Mouse (Mus musculus): ENCODE data around the gene Aqp2.

Gene Aqp2

DNA sequence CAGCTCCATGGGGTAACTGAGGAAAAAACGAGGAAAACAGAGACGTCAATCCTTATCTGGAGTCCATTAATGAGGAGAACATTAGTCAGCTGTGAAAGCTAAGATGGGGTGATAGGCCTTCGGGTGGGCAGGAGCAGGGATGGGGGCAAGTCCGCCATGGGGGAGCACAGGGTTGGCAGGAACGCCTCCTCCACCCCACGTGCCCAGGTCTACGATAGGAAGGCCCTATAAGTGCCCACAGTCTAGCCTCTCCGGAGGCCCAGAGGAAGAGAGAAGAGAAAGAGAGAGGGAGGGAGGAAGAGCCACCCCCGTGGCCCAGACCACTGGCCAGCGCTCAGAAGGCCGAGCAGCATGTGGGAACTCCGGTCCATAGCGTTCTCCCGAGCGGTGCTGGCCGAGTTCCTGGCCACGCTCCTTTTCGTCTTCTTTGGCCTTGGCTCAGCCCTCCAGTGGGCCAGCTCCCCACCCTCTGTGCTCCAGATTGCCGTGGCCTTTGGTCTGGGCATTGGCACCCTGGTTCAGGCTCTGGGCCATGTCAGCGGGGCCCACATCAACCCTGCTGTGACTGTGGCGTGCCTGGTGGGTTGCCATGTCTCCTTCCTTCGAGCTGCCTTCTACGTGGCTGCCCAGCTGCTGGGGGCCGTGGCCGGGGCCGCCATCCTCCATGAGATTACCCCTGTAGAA lies at the start of gene Aqp2:
Gene Aqp2 (plus strand): TSS at position 254 of the 684 bp plus-strand sequence.
- DNase-seq (ENCODE audit: low spot score), result no peak

DNA sequence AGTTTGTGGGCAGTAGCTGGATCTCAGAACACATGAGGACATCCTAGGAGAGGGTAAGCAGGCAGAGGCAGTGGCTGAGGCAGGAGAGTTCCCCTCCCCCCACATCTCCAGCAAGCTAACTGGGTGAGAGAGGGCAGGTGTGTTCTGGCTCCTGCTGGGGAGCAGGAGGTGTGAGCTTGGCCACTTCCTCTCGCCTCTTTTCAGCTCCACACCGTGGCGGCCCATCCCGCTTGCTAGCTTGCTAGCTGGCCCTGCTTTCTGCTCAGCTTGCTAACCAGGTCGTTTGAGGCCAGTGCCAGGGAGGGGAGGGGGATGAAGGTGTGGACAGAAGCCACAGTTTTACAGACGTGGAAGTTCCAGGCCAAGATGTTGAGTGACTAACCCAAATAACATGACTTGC lies 47.7 kb upstream of the Aqp2 start:
- no peak for DNase-seq (ENCODE audit: low spot score)

DNA sequence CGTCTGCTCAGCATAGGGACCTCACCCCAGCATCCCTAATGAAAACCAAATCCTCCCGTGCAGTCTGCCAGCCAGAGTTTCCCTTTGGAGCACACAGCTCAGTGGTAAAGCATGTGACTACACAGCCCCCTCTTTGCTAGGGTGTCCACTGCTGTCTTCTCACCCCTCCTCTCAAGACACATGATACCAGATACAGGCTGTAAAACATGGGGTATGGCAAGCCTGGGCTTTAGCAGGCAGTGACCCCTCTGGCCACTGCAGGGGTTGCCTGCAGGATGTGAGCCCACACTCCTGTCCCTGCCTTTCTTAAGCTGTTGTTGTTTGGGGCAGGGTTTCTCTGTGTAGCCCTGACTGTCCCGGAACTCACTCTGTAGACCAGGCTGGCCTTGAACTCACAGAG lies 46.8 kb upstream of the Aqp2 start:
- DNase-seq (ENCODE audit: low spot score), result no peak

DNA sequence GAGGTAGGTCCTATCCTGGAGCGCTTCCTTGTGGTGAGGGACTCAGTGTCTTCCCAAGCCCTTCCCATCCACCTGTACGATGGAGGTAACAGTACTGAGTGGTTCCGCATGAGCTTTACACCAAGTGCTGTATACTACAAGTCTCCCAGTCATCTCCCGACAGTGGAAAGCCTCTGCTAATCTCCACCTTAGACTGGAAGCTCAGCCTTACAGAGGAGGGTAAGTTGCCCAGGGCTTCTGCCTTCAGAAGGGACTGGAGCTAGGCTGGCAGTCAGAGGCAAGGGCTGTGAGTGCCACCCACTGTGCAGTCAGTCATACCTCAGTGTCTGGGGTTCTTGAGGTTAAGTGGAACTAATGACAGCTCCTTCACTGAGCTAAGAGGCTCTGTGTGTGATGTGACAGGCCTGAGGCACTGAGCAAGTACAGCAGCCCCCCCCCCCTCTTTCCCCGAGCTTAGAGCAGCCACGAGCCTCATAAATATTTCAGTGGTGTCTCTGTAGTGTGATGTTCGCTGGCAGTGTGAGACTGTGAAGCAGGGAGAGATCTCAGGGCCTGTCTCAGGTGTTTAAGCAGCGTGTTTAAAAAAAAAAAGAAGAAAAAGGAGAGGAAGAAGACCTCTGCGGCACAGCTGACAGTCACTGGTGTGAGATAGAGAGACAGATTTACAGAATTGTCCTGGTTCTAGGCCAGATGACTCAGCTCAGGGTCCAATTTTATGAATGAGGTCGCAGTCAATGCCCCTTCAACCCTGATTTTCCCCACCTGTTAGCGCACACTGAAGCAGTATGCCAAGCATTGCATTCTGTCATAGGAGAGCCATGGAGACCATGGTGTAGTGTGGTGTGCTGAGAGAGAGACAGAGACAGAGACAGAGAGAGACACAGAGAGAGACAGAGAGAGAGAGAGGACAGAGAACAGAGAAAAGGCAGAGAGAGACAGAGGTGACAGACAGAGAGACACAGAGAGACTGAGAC lies 41.7 kb upstream of the Aqp2 start:
- DNase-seq (ENCODE audit: low spot score), result no peak

DNA sequence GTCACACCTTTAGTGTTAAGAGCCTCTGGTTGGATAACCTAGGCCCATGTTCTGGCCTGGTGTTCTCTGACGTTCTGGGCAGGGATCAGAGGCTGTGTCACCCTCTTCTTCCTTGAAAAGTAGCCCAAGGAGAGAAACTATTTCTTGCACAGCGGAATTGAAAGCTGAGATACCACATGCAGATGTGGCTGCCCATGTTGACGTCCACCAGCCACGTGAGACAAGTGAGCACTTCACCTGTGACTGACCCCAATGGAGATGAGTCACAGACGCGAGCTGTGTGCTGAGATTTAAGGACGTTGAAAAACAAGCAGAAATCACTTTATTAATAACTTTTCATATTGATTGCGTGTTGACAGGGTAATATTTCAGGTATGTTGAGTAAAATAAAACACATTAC lies 39.0 kb upstream of the Aqp2 start:
- no peak for DNase-seq (ENCODE audit: low spot score)

DNA sequence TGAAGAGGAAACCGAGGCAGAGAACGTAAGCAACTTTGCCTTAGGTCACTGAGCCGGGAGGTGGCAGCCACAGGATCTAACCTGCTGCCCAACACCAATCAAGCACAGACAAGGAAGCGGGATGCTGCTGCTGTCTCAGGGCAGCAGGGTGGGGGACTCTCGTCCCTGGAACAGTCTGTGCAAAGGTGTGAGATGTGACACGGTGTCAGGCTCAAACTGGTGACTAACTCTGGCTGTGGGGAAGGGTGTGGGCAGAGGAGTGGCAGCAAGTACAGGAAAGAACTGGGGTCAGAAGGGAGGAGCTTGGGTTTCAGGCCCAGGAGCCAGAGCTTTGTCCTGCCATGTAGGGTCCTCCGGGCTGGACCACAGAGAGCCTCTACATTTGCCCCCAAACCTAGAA lies 34.8 kb upstream of the Aqp2 start:
- DNase-seq (ENCODE audit: low spot score), result no peak

DNA sequence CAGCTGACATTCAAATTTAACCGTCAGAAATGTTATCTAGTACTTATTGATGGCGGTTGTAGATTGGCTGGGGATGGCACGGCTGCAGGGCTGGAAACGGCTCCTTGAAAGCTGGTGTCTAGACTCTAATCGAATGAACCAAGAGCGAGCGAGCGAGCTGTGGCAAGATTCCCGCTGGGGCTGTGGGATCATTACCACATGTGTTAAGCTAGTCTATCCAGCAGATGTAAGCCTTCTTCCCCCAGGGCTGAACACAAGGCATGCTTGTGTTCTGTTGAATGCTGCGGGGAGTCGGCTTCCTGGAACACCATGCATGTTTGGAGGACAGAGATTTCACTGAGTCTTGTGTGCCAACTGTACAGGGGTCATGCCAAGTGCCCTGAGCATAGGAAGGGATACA lies 32.3 kb upstream of the Aqp2 start:
- peak; percentile 68 for DNase-seq (ENCODE audit: low spot score)

DNA sequence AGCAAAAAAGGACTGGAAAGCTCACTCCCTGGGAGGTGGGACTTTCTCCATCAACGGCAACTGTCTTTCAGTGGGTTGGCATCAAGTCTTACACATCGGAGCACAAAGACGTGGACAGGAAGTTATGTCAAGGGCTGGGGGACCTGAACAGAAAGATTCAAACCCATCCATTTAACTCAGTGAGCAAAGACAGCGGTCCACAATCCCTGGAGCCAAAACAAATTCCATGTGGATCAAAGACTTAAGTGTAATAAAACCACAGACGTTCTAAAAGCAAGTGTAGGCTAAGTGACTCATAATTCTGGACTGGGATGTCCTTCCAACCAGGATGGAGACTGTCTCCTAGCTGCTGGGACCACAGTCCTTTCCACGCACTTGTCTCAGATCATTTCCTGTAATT lies 31.1 kb upstream of the Aqp2 start:
- DNase-seq (ENCODE audit: low spot score), result no peak

DNA sequence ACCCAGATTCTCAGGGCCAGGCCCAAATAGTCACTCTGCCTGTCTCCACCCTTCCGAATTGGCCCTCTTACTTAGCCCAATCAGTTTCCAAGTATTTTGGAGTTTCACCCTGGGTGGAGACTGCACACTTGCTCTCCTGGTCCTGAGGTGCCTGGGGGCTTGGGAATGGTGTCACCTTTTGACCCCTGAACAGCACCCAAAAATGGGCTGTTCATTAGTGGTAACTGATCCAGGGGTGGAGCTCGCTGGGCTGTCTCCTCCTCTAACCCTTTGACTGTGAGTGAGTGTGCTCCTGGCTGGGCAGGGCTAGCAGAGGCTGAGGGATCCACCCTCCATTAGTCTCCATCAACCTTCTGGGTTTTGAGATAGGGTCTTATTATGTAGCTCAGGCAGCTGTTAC lies 29.0 kb upstream of the Aqp2 start:
- no peak for DNase-seq (ENCODE audit: low spot score)

DNA sequence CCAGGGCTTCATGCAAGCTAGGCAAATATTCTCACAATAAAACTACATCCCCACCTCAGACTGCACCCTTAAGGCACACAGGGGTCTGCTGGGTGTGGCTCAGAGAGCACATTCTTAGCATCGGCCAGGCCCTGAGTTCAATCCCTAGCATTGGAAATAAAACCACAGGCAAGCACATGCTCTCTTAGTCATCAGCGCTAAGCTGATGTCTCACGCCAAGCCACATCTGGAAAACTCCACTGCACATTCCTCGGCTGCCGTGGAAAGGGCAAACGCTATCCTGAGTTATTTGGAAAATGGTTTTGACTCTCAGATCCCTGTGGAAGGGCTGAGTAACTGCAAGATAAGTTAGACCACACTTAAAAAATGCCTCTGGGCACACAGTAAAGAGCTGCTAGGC lies 25.1 kb upstream of the Aqp2 start:
- DNase-seq (ENCODE audit: low spot score), result no peak

DNA sequence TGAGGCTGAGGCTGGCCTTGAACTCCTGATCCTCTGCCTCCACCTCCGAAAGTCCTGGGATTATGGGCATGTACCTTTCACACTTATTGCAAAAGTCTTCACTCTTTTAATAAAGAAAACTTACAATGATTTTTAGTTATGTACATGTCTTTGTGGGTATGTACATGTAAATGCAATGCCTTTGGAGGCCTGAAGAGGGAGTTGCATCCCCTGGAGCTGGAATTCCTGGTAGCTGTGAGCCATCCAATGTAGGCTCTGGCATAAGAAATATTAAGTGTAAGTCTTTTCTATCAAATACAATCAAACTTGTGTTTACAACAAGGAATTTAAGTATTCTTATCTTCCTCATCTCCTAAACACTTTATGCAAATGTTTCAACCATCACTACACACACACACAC lies 19.9 kb upstream of the Aqp2 start:
- no peak for DNase-seq (ENCODE audit: low spot score)

DNA sequence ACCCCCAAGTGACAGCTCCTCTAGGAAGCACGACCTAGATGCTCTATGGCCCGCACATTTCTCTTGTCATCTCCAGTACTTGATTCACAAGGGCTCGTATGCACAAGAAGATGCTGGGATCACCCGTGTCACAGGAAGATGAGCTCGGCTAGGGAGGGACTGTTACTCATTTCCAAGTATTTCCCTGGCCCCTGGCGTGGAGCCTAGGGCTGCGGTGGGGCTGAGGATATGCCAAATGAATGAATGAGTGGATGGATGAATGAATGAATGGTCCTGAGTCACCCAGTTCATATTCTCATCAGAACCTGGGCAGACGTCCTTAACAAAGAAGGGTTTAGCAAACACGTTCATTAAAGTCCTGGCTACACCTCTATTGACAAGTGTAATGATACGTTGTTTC lies 18.6 kb upstream of the Aqp2 start:
- no peak for DNase-seq (ENCODE audit: low spot score)

DNA sequence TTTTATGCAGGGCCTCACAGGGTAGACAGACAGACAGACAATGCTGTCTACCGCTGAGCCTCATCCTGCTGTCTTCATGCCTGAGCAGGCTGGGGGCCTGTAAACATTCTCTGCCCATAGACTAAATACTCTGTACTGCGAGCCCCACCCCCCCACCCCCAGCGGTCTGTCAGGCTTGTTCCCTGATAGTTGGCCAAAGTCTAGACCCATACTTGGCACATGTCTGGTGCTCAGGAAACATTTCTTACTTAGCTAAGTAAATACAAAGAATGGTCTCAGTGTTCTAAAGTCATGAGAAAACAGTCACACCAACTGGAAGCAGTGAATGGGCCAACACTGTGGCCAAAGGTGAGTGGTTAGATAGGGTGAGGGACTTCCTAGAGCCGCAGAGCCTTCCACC lies 11.5 kb upstream of the Aqp2 start:
- no peak for DNase-seq (ENCODE audit: low spot score)

DNA sequence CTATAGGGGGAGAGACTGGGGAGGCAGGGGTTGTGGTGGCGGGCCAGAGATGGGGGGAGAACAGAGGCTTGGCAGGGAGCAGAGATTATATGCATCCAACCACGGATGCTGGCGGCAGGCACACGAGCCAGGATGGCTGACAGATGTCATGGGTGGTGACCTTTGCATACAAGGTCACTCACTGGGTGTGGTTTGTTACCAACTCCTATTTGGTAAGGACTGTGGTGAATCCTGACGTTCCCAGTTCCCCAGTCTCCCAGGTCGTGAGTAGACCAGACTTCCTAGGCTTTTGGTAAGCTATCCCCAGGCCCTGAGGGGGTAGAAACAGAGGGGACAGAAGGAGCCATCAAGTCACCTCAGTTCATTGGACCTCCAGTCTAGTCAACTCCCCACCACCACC lies 10.2 kb upstream of the Aqp2 start:
- DNase-seq (ENCODE audit: low spot score), result no peak

DNA sequence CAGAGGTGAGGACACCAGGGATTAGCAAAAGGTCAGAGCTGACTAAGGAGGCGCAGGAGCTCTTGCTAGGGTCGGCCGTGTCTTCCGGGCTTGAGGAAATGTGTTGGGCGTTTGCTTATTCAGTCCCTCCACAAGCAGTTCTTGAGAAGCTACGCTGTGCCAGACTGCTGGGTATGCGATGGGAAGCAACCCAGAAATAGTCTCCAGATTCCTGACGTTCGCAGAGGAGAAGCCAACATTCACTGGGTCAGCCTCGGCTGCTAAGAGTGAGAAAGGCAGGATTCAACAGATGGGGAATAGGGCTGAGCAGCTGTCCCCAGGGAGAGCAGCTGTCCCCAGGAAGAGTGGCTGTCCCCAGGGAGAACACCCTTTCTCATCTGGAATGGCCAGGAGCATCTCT lies 9.7 kb upstream of the Aqp2 start:
- no peak for DNase-seq (ENCODE audit: low spot score)

DNA sequence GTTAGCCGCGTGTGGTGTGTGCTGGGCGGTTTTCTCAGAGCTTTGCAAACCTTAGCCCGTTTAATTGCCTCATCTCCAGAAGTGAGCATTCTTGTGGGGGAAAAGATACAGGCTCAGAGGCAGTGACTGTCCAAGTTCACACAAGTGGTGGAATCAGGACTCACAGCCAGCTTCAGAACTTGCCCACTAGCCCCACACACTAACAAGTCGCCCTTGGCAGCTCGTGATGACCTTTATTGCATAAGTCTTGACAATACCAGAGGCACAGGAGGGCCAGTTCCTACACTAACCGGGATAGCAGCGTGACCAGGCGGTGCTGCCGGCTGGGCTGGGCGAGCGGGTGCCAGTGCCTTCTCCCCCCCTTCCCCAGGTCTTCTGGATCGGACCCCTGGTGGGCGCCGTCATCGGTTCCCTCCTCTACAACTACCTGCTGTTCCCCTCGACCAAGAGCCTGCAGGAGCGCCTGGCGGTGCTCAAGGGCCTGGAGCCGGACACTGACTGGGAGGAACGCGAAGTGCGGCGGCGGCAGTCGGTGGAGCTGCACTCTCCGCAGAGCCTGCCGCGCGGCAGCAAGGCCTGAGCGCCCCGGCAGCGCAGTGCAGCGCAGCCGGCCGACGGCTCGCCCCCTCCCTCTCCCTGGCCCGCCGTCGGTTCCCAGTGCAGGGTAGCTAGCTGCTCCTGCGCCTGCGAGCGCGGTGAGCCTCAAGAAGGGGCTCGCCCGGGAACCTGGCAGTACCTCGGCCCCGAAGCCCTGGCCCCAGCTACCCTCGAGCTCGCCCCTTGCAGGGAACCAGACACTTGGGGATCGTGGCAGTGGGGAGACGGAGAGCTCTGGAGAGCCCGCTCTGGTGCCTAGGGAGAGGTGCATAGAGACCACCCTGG lies 4.8 kb downstream of the Aqp2 start:
- peak; percentile 81 for DNase-seq (ENCODE audit: low spot score)

DNA sequence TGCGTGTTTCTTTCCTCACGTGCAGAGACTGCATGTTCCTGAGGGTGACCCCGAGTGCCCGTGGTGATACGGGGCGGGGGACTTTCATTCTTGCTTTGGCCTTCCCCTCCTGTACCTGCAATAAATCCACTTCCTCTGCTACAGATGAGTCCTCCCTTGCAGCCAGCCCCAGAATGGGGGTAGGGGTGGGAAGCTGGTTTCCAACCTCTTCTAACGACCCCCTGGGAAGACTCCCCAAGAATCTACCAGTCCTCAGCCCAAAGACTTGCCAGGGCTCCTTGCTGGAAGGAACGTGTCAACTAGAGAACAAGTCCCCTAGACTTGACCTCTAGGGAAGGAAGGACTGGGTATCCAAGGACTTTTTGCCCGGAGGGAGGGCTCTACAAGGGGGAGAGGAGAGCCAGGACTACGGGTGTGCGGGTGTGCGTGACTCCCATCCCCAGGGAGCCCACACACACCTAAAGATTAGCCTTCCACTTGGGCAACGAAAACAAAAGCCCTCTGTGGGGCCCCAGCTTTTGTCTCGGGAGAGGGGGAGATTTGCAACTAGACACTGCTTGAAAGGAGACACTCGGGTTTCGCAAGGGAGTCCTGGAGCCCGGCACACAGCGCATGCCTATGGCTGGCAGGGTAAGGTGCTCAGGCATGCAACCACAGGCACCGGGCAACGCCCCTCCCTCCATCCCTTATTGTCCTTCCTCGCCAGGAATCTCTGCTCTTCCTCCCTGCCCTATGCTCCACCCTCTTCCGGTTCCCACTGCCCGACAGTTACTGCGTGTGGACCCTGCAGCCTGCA lies 5.8 kb downstream of the Aqp2 start:
- DNase-seq (ENCODE audit: low spot score), result peak; percentile 62

DNA sequence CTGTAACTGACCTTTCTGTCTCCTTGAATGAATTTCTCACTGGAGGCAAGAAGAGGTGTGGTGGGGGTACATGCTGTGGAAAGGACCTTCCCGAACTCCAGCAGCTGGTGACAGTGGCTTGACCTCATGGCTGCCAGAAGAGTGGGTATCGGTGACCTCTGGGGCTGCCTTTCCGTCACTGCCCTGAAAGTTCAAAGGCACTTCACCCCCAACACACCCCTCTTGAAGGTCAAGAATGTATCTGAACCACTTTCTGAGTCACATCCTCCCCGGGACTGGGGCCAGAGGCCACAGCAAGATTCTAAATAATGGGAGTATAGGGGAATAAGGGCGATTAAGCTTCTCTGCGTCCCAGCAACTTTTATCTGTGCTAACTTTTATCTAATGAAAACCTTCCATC lies 6.9 kb downstream of the Aqp2 start:
- DNase-seq (ENCODE audit: low spot score), result no peak

DNA sequence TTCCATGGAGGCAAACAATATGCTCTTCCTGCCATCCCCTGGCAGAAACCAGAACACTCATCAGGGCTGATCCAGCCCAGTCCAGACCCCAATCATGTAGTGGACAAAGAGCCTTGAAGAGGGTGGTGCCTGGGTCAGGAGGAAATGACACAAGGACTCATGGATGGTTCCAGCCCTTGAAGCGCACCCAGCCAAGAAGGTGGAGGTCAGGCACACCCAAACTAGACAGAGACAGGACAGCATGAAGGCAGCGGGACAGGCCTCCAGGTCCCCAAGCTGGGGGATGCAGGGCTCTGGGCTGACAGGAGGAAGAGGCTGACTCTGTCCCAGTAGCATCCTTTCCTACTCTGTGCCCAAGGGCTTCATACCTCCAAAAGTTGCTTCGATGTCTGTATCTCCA lies 7.7 kb downstream of the Aqp2 start:
- no peak for DNase-seq (ENCODE audit: low spot score)

DNA sequence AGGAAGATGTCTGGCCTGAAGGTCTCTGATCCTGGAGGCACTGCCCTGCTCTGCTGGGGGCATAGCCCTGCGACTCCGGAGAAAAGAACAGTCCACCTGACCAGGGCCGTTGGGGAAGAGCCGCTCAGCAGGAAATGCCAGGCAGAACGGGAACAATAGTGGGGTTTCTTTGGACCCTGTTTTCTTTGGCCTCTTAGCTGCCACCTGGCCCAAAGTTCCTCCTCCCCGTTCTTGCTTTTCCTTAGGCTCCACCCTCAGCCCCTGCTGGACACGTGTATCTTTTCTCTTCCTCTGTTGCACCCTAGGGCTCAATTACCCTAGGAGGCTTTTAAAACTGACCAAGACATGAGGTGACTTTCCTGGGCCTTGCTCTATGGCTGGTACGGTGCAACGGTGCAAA lies 10.4 kb downstream of the Aqp2 start:
- no peak for DNase-seq (ENCODE audit: low spot score)

DNA sequence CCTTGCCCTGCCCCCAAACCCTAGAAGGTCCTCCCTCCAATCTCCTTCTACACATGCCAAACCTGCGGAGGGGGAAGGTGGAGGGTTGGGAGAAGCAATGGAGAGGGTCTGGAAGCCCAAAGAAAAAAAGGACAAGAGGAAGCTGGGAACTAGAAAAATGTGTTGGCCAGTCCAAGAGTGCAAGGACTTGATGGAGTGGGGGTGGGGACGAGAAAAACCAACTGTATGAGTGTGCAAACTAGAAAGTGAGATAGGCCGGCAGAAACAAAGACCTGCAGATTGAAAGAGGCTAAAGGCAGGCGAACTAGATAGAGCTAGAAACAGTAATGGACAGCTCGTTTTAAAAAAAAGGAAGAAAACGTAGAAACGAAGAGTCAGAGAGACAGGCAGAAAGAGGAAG lies 10.8 kb downstream of the Aqp2 start:
- DNase-seq (ENCODE audit: low spot score), result no peak

Data from MN1 (cell line).